In the genomic region with DNA sequence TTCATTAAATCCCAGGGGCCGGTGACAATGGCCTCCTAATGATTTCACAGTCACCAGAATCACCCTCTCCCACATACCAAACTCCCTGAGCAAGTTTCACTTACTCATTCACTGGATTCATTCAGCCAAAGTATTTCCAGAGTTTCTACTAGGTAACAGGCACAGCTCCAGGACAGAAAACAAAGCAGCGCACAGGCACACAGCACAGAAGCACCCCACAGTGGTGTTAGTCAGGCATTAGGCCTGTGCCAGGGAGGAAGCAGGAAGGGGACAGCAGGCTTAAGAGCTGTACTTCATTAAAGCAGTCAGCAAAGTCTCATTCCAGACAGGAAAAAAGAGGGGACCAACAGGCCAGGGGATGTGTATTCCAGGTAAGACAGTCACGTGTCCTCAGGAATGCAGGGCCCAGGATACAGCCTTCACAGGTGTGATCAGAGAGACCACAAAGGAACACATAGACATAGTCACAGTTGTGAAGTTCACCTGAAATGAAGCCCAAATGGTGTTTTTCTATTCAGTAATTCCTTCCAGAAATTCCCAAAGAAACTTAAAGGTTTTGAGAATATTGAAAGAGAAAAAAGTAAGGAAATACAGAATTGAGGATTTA, we compare ENCODE assay signal across 8 mouse cellular contexts.
A peak's percentile ranks its signal among the peaks of the same experiment; 100 is the strongest.
DNase-seq lines count a peak whose midpoint lies in the region; ATAC-seq and TF ChIP-seq lines count a peak whose summit lies in the region.

No protein-coding gene starts in this region.

- 24% methylated on average over 3 of the region's 3 CpGs for WGBS in forebrain, embryonic 11.5 days

- peak; percentile 70 for DNase-seq in adrenal gland, postnatal 10 days
- DNase-seq in forebrain, embryonic 11.5 days (ENCODE audit: low spot score): no peak
- peak; percentile 59 for DNase-seq in heart, postnatal 25 days (ENCODE audit: low spot score)
- DNase-seq in layer of hippocampus, postnatal 10 days (ENCODE audit: low spot score in 2 of 2): peak; percentile 30 to 54
- peak; percentile 82 for DNase-seq in lung, postnatal 36 days
- no peak for DNase-seq in urinary bladder, adult 2 months (ENCODE audit: low spot score)
- DNase-seq in thymus, adult 18-20 months: no peak

- no peak for TF ChIP-seq CTCF in ES-Bruce4 (IDR thresholded peaks at IDR 0.05; ENCODE audit: low read depth, low read length)

- no peaks in the 10 kb centered on the region for H3K9me3 ChIP-seq in ES-Bruce4 (replicated peaks; ENCODE audit: control insufficient read depth, insufficient read depth, low read length, poor library complexity, severe bottlenecking)
- no peaks in the 10 kb centered on the region for H3K9me3 ChIP-seq in forebrain, embryonic 11.5 days (ENCODE audit: control insufficient read depth, low read length)

- no peak for TF ChIP-seq EP300 in ES-Bruce4 (IDR thresholded peaks at IDR 0.05; ENCODE audit: insufficient read depth, low read depth, low read length)

- no peaks in the 10 kb centered on the region for H3K4me1 ChIP-seq in ES-Bruce4 (ENCODE audit: control insufficient read depth, insufficient read depth, low read length)
- H3K4me1 ChIP-seq in forebrain, embryonic 11.5 days (replicated peaks; ENCODE audit: control insufficient read depth, insufficient read depth, low read length): 0 out of 2 replicates have a peak, but pooled peaks cover 6% of the 10 kb centered on the region

- no peak for TF ChIP-seq POLR2A in ES-Bruce4 (IDR thresholded peaks at IDR 0.05; ENCODE audit: insufficient read depth, low read length)

- H3K27ac ChIP-seq in ES-Bruce4 (ENCODE audit: insufficient read depth, low read length): peak overlapping the region; percentile 3
- H3K27ac ChIP-seq in forebrain, embryonic 11.5 days (ENCODE audit: low read depth, low read length): no peak overlapping the region

- H3K36me3 ChIP-seq in ES-Bruce4 (ENCODE audit: control insufficient read depth, insufficient read depth, low read length, poor library complexity, severe bottlenecking): no peaks in the 10 kb centered on the region
- H3K36me3 ChIP-seq in forebrain, embryonic 11.5 days (ENCODE audit: control insufficient read depth, insufficient read depth, low read length): no peaks in the 10 kb centered on the region

- no peak overlapping the region for H3K4me2 ChIP-seq in forebrain, embryonic 11.5 days (ENCODE audit: low read depth, low read length, severe bottlenecking)

- 0 out of 2 replicates have a peak, but pooled peaks have one; percentile 24 for ATAC-seq in forebrain, embryonic 11.5 days (replicated peaks; ENCODE audit: low FRiP score)

- no peak overlapping the region for H3K9ac ChIP-seq in ES-Bruce4 (ENCODE audit: low read depth, poor library complexity, severe bottlenecking)
- no peak overlapping the region for H3K9ac ChIP-seq in forebrain, embryonic 11.5 days (ENCODE audit: low read length)

- no peaks in the 10 kb centered on the region for H3K27me3 ChIP-seq in ES-Bruce4 (ENCODE audit: control insufficient read depth, insufficient read depth, low read length, poor library complexity, severe bottlenecking)
- peaks cover 11% of the 10 kb centered on the region; the same call in 1 of the 2 replicates for H3K27me3 ChIP-seq in forebrain, embryonic 11.5 days (ENCODE audit: control insufficient read depth, insufficient read depth, low read length)

- no peak overlapping the region for H3K4me3 ChIP-seq in ES-Bruce4 (ENCODE audit: low read depth, low read length)
- H3K4me3 ChIP-seq in forebrain, embryonic 11.5 days (ENCODE audit: low read depth, low read length): no peak overlapping the region

- intact Hi-C loops in heart, postnatal 25 days (cut with DNase I): loop anchor here (2.0 to 5.0 kb wide), 4 partner anchors 66 to 195 kb away; a partner anchor contains a TSS

Comparison
In these comparisons a context has a peak if more than half of its experiments do, and no peak if none do; other contexts are left out.
1. DNase-seq: peak in adrenal gland, postnatal 10 days (single experiment), heart, postnatal 25 days (single experiment), layer of hippocampus, postnatal 10 days (2 of 2) and lung, postnatal 36 days (single experiment); none in forebrain, embryonic 11.5 days (single experiment), urinary bladder, adult 2 months (single experiment) and thymus, adult 18-20 months (0 of 2).